Mouse (Mus musculus) c-Kit-positive CD71-positive TER-119-negative erythroid progenitor cells, embryonic 14.5 days (primary cell): ENCODE data around the gene Fam118b.

Source experiments
- DNase-seq: peaks from one replicate; pipeline ENCODE4 v3.0.0-alpha.2; 2013; ENCODE audit warnings: low read depth

The Fam118b gene

DNA sequence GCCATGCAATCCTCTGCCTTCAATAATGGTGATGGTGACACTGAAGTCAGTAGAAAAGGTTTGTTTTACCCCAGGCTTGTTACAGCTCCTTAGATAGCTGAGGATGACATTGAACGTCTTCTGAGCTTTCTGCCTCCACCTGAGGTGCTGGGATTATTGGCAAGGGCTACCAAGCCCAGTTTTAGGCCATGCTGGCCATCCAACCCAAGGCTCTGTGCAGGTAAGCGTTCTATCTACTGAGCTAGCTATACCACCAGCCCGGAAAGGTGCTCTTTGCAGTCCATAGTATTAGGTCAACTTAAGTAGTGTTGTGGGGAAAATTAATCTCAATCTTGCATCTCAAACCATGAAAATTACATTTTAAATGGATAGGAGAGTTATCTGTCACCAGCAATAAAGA lies 70.0 kb downstream of the Fam118b start:
- DNase-seq = no peak

GRCm38 (mm10) chr9:35194048-35194447 lies 73.6 kb downstream of the Fam118b start:
- DNase-seq = no peak

DNA sequence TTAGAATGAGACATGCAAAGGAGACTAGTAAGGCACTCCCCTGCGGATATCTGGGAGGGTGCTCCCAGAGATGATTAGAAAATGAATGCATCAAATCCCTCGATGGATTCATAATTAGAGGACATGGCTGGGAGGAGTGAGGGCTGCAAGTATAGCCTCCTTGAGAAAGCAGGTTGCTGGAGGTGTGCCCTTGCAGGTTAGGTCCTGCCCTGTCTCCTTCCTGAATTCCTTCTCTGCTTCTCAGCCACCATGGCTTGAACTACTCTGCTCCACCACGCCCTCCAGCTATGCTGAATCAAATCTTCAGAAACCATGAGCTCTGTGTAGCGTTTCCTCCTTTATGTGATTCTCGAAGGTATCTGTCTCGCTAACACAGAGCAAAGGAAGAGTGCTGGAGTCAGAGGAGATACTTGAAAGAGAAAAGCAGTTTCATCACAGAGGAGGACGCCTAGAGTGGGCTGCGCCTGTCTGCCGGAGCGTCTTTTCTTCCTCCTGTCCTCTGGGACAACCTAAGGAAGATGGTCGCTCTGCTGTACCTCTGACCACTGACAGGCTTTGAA lies 74.5 kb downstream of the Fam118b start:
- no peak for DNase-seq

GRCm38 (mm10) chr9:35188700-35189099 lies 78.9 kb downstream of the Fam118b start:
- no peak for DNase-seq

DNA sequence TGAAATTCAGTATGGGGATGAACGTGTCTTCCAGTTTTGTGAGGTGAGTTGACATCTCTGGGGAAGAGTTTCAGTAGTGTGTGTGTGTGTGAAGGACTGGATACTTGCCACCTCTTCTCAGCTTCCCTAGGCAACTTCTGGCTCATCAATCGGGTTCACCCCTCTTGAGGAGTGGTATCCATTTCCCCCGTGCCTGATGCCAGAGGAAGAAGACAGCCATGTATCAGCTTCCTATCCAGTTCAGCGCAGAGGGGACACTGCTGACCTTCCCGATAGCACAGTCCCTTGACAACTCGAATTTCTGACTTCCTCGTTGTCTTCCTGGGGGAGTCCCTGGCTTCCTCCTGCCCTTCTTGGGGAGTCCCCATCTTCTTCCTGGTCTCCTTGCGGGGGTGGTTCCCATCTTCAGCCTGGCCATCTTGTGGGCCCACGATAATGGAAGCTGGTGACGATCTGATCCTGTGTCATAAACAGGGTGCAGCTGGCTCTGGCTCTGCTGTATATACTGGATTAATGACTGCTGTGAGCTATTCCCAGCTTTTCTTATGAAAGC lies 80.2 kb downstream of the Fam118b start:
- DNase-seq = no peak

DNA sequence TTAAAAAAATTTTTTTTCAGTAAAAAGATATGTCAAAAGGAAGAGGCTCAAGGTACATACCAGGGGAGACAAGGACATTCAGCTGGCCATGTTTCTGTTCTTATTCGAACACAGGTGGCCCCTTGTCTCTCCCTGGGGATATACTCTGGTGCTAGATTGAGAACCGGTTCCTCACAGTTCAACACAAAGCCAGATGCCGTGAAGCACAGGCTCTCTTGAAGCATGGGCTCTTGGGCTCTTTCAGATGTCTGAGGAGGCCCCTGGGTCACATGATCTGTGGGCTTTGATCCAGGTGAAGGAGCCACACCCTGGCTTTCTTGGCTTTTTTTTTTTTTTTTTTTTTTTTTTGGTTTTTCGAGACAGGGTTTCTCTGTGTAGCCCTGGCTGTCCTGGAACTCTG lies 81.2 kb downstream of the Fam118b start:
- no peak for DNase-seq

DNA sequence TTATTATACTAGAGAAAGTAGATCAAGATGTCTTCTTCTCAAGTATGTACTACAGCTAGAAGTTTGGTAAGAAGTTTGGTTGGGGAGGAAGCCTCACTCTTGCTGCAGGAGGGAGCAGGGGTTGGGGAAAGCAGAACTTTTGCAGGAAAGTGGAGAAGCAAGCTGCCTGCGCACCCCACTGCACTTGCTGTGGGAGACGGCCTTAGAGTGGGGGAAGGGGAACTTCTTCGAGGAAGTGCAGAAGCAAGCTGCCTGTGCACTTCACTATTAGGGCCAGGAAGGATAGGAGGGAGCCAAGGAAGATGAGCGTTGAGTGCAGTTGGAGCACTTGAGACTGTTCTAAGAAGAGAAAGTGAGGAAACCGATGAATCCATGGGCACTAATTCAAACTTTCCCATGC lies 84.2 kb downstream of the Fam118b start:
- no peak for DNase-seq

DNA sequence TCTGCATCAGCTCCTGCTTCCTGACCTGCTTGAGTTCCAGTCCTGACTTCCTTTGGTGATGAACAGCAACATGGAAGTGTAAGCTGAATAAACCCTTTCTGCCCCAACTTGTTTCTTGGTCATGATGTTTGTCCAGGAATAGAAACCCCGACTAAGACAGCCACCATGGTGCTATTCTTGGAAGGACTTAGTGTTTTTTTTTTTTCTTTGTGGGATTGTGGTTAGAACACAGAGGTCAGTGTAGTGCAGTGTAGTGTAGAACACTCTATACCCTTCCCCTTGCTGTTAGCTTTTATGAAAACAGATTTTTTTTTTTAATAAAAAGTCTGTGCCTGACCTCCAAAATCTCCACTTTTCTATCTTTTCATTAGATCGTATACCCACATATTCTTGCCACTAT lies 84.8 kb downstream of the Fam118b start:
- no peak for DNase-seq

GRCm38 (mm10) chr9:35176124-35176659 lies 91.4 kb downstream of the Fam118b start:
- peak; percentile 24 for DNase-seq

DNA sequence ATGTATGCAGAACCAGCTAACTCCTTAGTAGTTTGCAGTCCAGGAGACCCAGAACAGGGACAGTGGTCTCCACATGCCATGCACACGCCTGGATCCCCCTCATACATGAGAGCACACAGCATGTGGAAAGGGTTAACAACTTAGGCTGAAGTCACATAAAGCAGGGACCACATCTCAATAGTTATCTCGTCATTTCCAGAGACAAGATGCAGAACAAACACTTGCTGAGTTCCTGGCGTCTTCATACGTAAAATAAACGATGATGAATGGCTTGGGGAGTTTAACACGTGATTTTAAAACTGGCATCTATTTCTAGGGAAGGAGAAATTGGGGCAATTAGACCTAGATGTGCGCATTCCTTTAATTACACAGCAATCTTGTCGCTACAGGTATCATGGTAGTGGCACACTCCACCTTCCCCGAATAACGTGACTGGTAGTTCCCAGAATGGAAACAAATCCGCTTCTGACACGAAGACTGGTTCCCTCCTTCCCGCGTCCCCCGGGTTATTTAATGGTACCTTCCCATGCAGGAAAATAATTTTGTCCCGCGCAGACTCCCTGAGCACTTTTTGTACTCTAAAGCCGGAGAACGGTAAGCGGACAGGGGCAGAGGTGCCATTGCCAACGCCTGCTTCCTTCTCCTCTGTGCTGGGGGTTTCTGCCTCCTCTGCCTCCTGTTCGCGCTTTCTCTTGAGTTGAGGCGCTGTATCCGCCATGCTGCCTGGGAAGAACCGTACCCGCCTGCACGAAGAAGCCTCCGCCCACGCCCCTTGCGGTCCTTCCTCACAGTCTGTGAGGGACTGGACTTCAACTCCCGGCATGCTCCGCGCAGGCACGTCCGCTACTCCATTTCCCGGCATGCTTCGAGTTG lies 92.1 kb downstream of the Fam118b start, which contains the start of gene Dcps:
Gene Dcps (minus strand): TSS at position 811 of the 873 bp plus-strand sequence.
- peak; percentile 85 for DNase-seq

GRCm38 (mm10) chr9:35173331-35173730 lies 94.3 kb downstream of the Fam118b start:
- DNase-seq = no peak

DNA sequence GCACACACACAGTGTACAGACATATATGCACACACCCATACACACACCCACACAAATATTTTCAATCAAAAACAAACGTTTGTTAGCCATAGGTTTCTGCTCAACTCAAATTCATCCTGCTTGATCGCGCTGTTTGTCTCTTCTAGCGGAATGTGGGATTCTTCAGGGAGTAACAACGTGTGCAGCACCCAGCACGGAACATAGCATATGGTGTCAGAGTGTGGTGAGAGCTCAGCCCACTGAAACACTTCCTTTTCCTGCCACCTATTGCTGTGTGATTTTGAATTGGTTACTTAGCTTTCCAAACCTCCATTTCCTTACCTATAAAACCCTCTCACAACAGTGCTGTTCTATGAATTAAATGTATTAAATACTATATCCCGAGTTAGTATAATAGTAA lies 97.5 kb downstream of the Fam118b start:
- no peak for DNase-seq
